Mouse (Mus musculus) C2C12 (cell line): ENCODE data around the gene Rnf26.

Source experiments
- CEBPB ChIP-seq: IDR thresholded peaks from one replicate; pipeline ENCODE4 v1.6.1; 2011; ENCODE audit warnings: low read depth, mild to moderate bottlenecking, control low read depth, moderate library complexity
- CTCF ChIP-seq: IDR thresholded peaks from one replicate; pipeline ENCODE4 v1.5.1; 2011; ENCODE audit not compliant: control insufficient read depth, insufficient read depth, insufficient read length
- FOSL1 ChIP-seq: IDR thresholded peaks from one replicate; pipeline ENCODE4 v1.8.0; 2011; ENCODE audit warnings: mild to moderate bottlenecking, low read length; ENCODE audit not compliant: poor library complexity, insufficient read depth, severe bottlenecking
- MAX ChIP-seq: IDR thresholded peaks from one replicate; pipeline ENCODE4 v1.6.1; 2011; ENCODE audit warnings: mild to moderate bottlenecking, control low read depth
- MYOD1 ChIP-seq: IDR thresholded peaks from one replicate; pipeline ENCODE4 v1.6.1; 2011; ENCODE audit warnings: low read depth; ENCODE audit not compliant: control insufficient read depth, insufficient read length
- MYOG ChIP-seq: IDR thresholded peaks from one replicate; pipeline ENCODE4 v1.6.1; 2011; ENCODE audit not compliant: control insufficient read depth, insufficient read length; ENCODE audit errors: extremely low read depth
- USF1 ChIP-seq: IDR thresholded peaks from one replicate; pipeline ENCODE4 v1.6.1; 2011; ENCODE audit warnings: low read depth, mild to moderate bottlenecking, control low read depth, moderate library complexity

DNA sequence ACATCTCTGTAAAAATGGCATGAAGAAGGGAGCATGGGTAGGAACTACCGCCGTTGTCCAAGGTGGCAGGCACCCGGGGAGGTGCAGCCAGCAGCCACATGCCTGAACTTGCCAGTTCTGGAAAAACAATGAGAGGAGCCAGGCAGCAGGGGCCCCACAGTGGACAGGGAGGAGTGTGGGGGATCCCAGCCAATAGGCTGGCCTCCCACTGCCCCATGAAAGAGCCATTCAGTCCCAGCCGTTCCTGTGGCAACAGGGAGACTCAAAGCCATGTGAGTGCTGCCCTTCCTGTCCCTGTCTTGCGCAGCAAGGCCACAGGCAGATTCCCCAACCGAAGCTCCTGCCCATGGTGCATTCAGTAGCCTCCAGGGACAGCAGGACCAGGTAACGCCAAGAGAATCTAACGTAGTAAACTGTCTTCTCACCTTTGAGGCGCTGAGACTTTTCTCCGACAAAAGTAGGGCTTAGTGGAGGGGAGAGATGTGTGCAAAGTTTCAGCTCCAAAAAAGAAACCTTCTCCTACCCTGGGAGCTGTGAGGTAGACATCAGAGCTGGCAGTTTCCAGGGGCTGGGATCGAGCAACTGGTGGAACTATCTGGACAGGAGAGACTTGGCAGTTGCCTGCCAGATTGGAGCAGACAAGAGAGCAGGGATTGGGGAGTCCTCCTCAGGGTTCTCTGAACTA lies 41.3 kb downstream of the Rnf26 start:
- no peak for TF ChIP-seq CTCF
- TF ChIP-seq MYOG = no peak
- TF ChIP-seq USF1 = no peak
- no peak for TF ChIP-seq FOSL1
- TF ChIP-seq CEBPB = no peak
- TF ChIP-seq MAX = no peak
- TF ChIP-seq MYOD1 = no peak
